Mouse (Mus musculus): ENCODE data around the gene Pald1. TPM values are rescaled to one million over a fixed set of nuclear protein-coding genes. Genes with fewer than 3 reads are reported as not detected.

Gene Pald1
- polyA plus RNA-seq, 1 experiment from 2014 or later: 19.0 TPM

- Histone ChIP-seq H3K36me3 (ENCODE audit: control insufficient read depth, insufficient read depth, low read length) (no peaks in the 10 kb centered on the region), H3K4me1 (ENCODE audit: control insufficient read depth, insufficient read depth, low read length) (no peaks in the 10 kb centered on the region), H3K9me3 (ENCODE audit: control insufficient read depth, low read length) (no peaks in the 10 kb centered on the region), H3K27me3 (ENCODE audit: control insufficient read depth, insufficient read depth, low read length) (no peaks in the 10 kb centered on the region), H3K27ac (ENCODE audit: low read depth, low read length) (no peak overlapping the region), H3K4me3 (ENCODE audit: low read depth, low read length) (no peak overlapping the region), H3K4me2 (ENCODE audit: low read depth, low read length) (no peak overlapping the region), H3K9ac (replicated peaks; ENCODE audit: low read depth, low read length) (no peak overlapping the region)
- ATAC-seq (ENCODE audit: low read depth): no peak
- WGBS: 92% methylated on average over 5 of the region's 5 CpGs
Observed at GRCm38 (mm10) chr10:61341045-61341444, 42.3 kb downstream of the Pald1 start.

- no peak overlapping the region for H3K4me3 ChIP-seq (ENCODE audit: low read depth, low read length)
- H3K9me3 ChIP-seq (ENCODE audit: control insufficient read depth, low read length): no peaks in the 10 kb centered on the region
- WGBS: 79% methylated on average over 9 of the region's 9 CpGs
- no peak overlapping the region for H3K9ac ChIP-seq (replicated peaks; ENCODE audit: low read depth, low read length)
- H3K4me1 ChIP-seq (ENCODE audit: control insufficient read depth, insufficient read depth, low read length): no peaks in the 10 kb centered on the region
- ATAC-seq (ENCODE audit: low read depth): no peak
- no peaks in the 10 kb centered on the region for H3K27me3 ChIP-seq (ENCODE audit: control insufficient read depth, insufficient read depth, low read length)
- no peaks in the 10 kb centered on the region for H3K36me3 ChIP-seq (ENCODE audit: control insufficient read depth, insufficient read depth, low read length)
- no peak overlapping the region for H3K4me2 ChIP-seq (ENCODE audit: low read depth, low read length)
- no peak overlapping the region for H3K27ac ChIP-seq (ENCODE audit: low read depth, low read length)
Observed at GRCm38 (mm10) chr10:61340247-61340646, 43.1 kb downstream of the Pald1 start.

GRCm38 (mm10) chr10:61339216-61339615 is 44.1 kb downstream of the Pald1 start:
- Histone ChIP-seq H3K27ac (ENCODE audit: low read depth, low read length) (no peak overlapping the region), H3K9ac (replicated peaks; ENCODE audit: low read depth, low read length) (no peak overlapping the region), H3K4me3 (ENCODE audit: low read depth, low read length) (no peak overlapping the region), H3K36me3 (ENCODE audit: control insufficient read depth, insufficient read depth, low read length) (no peaks in the 10 kb centered on the region), H3K27me3 (ENCODE audit: control insufficient read depth, insufficient read depth, low read length) (no peaks in the 10 kb centered on the region), H3K4me2 (ENCODE audit: low read depth, low read length) (no peak overlapping the region), H3K4me1 (ENCODE audit: control insufficient read depth, insufficient read depth, low read length) (no peaks in the 10 kb centered on the region), H3K9me3 (ENCODE audit: control insufficient read depth, low read length) (no peaks in the 10 kb centered on the region)
- 90% methylated on average over 9 of the region's 9 CpGs for WGBS
- no peak for ATAC-seq (ENCODE audit: low read depth)

GRCm38 (mm10) chr10:61337665-61338064 is 45.7 kb downstream of the Pald1 start:
- no peaks in the 10 kb centered on the region for H3K9me3 ChIP-seq (ENCODE audit: control insufficient read depth, low read length)
- ATAC-seq (ENCODE audit: low read depth): no peak
- no peak overlapping the region for H3K4me2 ChIP-seq (ENCODE audit: low read depth, low read length)
- H3K27me3 ChIP-seq (ENCODE audit: control insufficient read depth, insufficient read depth, low read length): no peaks in the 10 kb centered on the region
- H3K36me3 ChIP-seq (ENCODE audit: control insufficient read depth, insufficient read depth, low read length): no peaks in the 10 kb centered on the region
- H3K27ac ChIP-seq (ENCODE audit: low read depth, low read length): no peak overlapping the region
- no peak overlapping the region for H3K4me3 ChIP-seq (ENCODE audit: low read depth, low read length)
- no peak overlapping the region for H3K9ac ChIP-seq (replicated peaks; ENCODE audit: low read depth, low read length)
- H3K4me1 ChIP-seq (ENCODE audit: control insufficient read depth, insufficient read depth, low read length): no peaks in the 10 kb centered on the region
- WGBS: 93% methylated on average over 11 of the region's 11 CpGs

GRCm38 (mm10) chr10:61336592-61336991 is 46.7 kb downstream of the Pald1 start:
- no peaks in the 10 kb centered on the region for H3K36me3 ChIP-seq (ENCODE audit: control insufficient read depth, insufficient read depth, low read length)
- WGBS: 89% methylated on average over 5 of the region's 5 CpGs
- no peak overlapping the region for H3K4me3 ChIP-seq (ENCODE audit: low read depth, low read length)
- no peaks in the 10 kb centered on the region for H3K9me3 ChIP-seq (ENCODE audit: control insufficient read depth, low read length)
- ATAC-seq (ENCODE audit: low read depth): no peak
- H3K27ac ChIP-seq (ENCODE audit: low read depth, low read length): no peak overlapping the region
- no peak overlapping the region for H3K4me2 ChIP-seq (ENCODE audit: low read depth, low read length)
- H3K4me1 ChIP-seq (ENCODE audit: control insufficient read depth, insufficient read depth, low read length): no peaks in the 10 kb centered on the region
- no peak overlapping the region for H3K9ac ChIP-seq (replicated peaks; ENCODE audit: low read depth, low read length)
- no peaks in the 10 kb centered on the region for H3K27me3 ChIP-seq (ENCODE audit: control insufficient read depth, insufficient read depth, low read length)

GRCm38 (mm10) chr10:61336137-61336536 is 47.2 kb downstream of the Pald1 start:
- H3K9me3 ChIP-seq (ENCODE audit: control insufficient read depth, low read length): no peaks in the 10 kb centered on the region
- no peak overlapping the region for H3K4me2 ChIP-seq (ENCODE audit: low read depth, low read length)
- no peaks in the 10 kb centered on the region for H3K4me1 ChIP-seq (ENCODE audit: control insufficient read depth, insufficient read depth, low read length)
- no peak overlapping the region for H3K4me3 ChIP-seq (ENCODE audit: low read depth, low read length)
- ATAC-seq (ENCODE audit: low read depth): 0 out of 2 replicates have a peak, but pooled peaks have one; percentile 23
- no peak overlapping the region for H3K27ac ChIP-seq (ENCODE audit: low read depth, low read length)
- 25% methylated on average over 6 of the region's 6 CpGs for WGBS
- no peaks in the 10 kb centered on the region for H3K27me3 ChIP-seq (ENCODE audit: control insufficient read depth, insufficient read depth, low read length)
- H3K36me3 ChIP-seq (ENCODE audit: control insufficient read depth, insufficient read depth, low read length): no peaks in the 10 kb centered on the region
- no peak overlapping the region for H3K9ac ChIP-seq (replicated peaks; ENCODE audit: low read depth, low read length)

- 81% methylated on average over 7 of the region's 7 CpGs for WGBS
- Histone ChIP-seq H3K4me2 (ENCODE audit: low read depth, low read length) (no peak overlapping the region), H3K36me3 (ENCODE audit: control insufficient read depth, insufficient read depth, low read length) (no peaks in the 10 kb centered on the region), H3K27me3 (ENCODE audit: control insufficient read depth, insufficient read depth, low read length) (no peaks in the 10 kb centered on the region), H3K4me3 (ENCODE audit: low read depth, low read length) (no peak overlapping the region), H3K27ac (ENCODE audit: low read depth, low read length) (no peak overlapping the region), H3K9ac (replicated peaks; ENCODE audit: low read depth, low read length) (no peak overlapping the region), H3K9me3 (ENCODE audit: control insufficient read depth, low read length) (no peaks in the 10 kb centered on the region), H3K4me1 (ENCODE audit: control insufficient read depth, insufficient read depth, low read length) (no peaks in the 10 kb centered on the region)
- ATAC-seq (ENCODE audit: low read depth): no peak
Observed at GRCm38 (mm10) chr10:61334545-61334944, 48.8 kb downstream of the Pald1 start.

GRCm38 (mm10) chr10:61331046-61331445 is 52.3 kb downstream of the Pald1 start:
- H3K4me3 ChIP-seq (ENCODE audit: low read depth, low read length): no peak overlapping the region
- peak overlapping the region; percentile 39; the same call in 1 of the 2 replicates for H3K27ac ChIP-seq (ENCODE audit: low read depth, low read length)
- H3K36me3 ChIP-seq (ENCODE audit: control insufficient read depth, insufficient read depth, low read length): no peaks in the 10 kb centered on the region
- H3K9ac ChIP-seq (replicated peaks; ENCODE audit: low read depth, low read length): no peak overlapping the region
- H3K9me3 ChIP-seq (ENCODE audit: control insufficient read depth, low read length): no peaks in the 10 kb centered on the region
- peak; percentile 57; the same call in 1 of the 2 replicates for ATAC-seq (ENCODE audit: low read depth)
- H3K4me2 ChIP-seq (ENCODE audit: low read depth, low read length): no peak overlapping the region
- H3K4me1 ChIP-seq (ENCODE audit: control insufficient read depth, insufficient read depth, low read length): 0 out of 2 replicates have a peak, but pooled peaks cover 7% of the 10 kb centered on the region
- WGBS: 66% methylated on average over 5 of the region's 5 CpGs
- no peaks in the 10 kb centered on the region for H3K27me3 ChIP-seq (ENCODE audit: control insufficient read depth, insufficient read depth, low read length)

GRCm38 (mm10) chr10:61328927-61329326 is 54.4 kb downstream of the Pald1 start:
- no peak; the same call in 1 of the 2 replicates for ATAC-seq (ENCODE audit: low read depth)
- Histone ChIP-seq H3K4me3 (ENCODE audit: low read depth, low read length) (no peak overlapping the region), H3K9ac (replicated peaks; ENCODE audit: low read depth, low read length) (no peak overlapping the region), H3K4me1 (ENCODE audit: control insufficient read depth, insufficient read depth, low read length) (0 out of 2 replicates have a peak, but pooled peaks cover 7% of the 10 kb centered on the region), H3K9me3 (ENCODE audit: control insufficient read depth, low read length) (no peaks in the 10 kb centered on the region), H3K27me3 (ENCODE audit: control insufficient read depth, insufficient read depth, low read length) (no peaks in the 10 kb centered on the region), H3K27ac (ENCODE audit: low read depth, low read length) (no peak overlapping the region), H3K36me3 (ENCODE audit: control insufficient read depth, insufficient read depth, low read length) (no peaks in the 10 kb centered on the region), H3K4me2 (ENCODE audit: low read depth, low read length) (no peak overlapping the region)
- 37% methylated on average over 7 of the region's 7 CpGs for WGBS

Measured in neural tube, embryonic 14.5 days (tissue).